Mouse (Mus musculus) lung, embryonic 14.5 days (tissue): ENCODE measurements around the gene Serpinh1. TPM values are rescaled to one million over a fixed set of nuclear protein-coding genes. Genes with fewer than 3 reads are reported as not detected.

Source experiments
- ATAC-seq: fragments of 200-750 bp; cut with Nextera tagmentation; 2 replicates; pipeline ENCODE4 v1.8.0; 2017; ENCODE audit warnings: mild to moderate bottlenecking, moderate TSS enrichment, moderate library complexity; ENCODE audit not compliant: insufficient read depth
- DNase-seq: peaks from one replicate; pipeline ENCODE4 v3.0.0-alpha.2; 2015
- H3K27ac ChIP-seq: fragments of 300-500 bp; sonication (generic); 2 replicates; pipeline ENCODE4 v1.5.1; 2014; ENCODE audit warnings: low read depth, mild to moderate bottlenecking, moderate library complexity
- H3K27me3 ChIP-seq: fragments of 300-500 bp; sonication (generic); 2 replicates; pipeline ENCODE4 v1.6.1; 2014; ENCODE audit warnings: low read length, control low read depth; ENCODE audit not compliant: insufficient read depth
- H3K36me3 ChIP-seq: fragments of 300-500 bp; sonication (generic); 2 replicates; pipeline ENCODE4 v1.6.1; 2014; ENCODE audit warnings: control low read depth; ENCODE audit not compliant: insufficient read depth
- H3K4me1 ChIP-seq: fragments of 300-500 bp; sonication (generic); 2 replicates; pipeline ENCODE4 v1.6.1; 2014; ENCODE audit warnings: antibody characterized with exemption, control low read depth; ENCODE audit not compliant: insufficient read depth
- H3K4me2 ChIP-seq: fragments of 300-500 bp; sonication (generic); 2 replicates; pipeline ENCODE4 v1.6.1; 2014; ENCODE audit warnings: mild to moderate bottlenecking
- H3K4me3 ChIP-seq: fragments of 300-500 bp; sonication (generic); 2 replicates; pipeline ENCODE4 v1.5.1; 2014; ENCODE audit warnings: low read depth, low read length
- H3K9ac ChIP-seq: fragments of 300-500 bp; sonication (generic); 2 replicates; pipeline ENCODE4 v1.6.1; 2014
- H3K9me3 ChIP-seq: fragments of 300-500 bp; sonication (generic); 2 replicates; pipeline ENCODE4 v1.6.1; 2016; ENCODE audit warnings: low read depth, low read length, control low read depth
- CTCF ChIP-seq: IDR thresholded peaks from 2 replicates; pipeline ENCODE4 v1.5.1; 2016; ENCODE audit warnings: antibody characterized with exemption, low read depth
- WGBS: fragments of 180-500 bp; shearing (Covaris S2); extraction: QIAGEN DNeasy Blood & Tissue Kit; methylation state at CpG from one replicate; pipeline ENCODE4 v1.1.7; 2014; 5-methylcytosine and 5-hydroxymethylcytosine counted together
- polyA plus RNA-seq: library from polyadenylated mRNA; unstranded; fragments of >200 nt; fragmentation: Nextera tagmentation; extraction: Ambion mirVana; gene quantifications from 2 replicates; pipeline ENCODE4 v1.2.1, GENCODE M21; 2014

The Serpinh1 gene
- polyA plus RNA-seq, 1 experiment from 2014 or later = 691 TPM

GRCm38 (mm10) chr7:99383246-99383645 is 30.2 kb upstream of the Serpinh1 start:
- H3K9me3 ChIP-seq = no peaks in the 10 kb centered on the region
- peak overlapping the region; percentile 63 for H3K4me3 ChIP-seq
- no peak for TF ChIP-seq CTCF
- ATAC-seq = no peak
- no peaks in the 10 kb centered on the region for H3K36me3 ChIP-seq
- H3K27ac ChIP-seq = peak overlapping the region; percentile 65
- H3K4me1 ChIP-seq = peaks cover 22% of the 10 kb centered on the region
- peak overlapping the region; percentile 95 for H3K4me2 ChIP-seq
- WGBS = 60% methylated on average over 5 of the region's 5 CpGs
- H3K27me3 ChIP-seq = no peaks in the 10 kb centered on the region
- DNase-seq = no peak
- peak overlapping the region; percentile 68 for H3K9ac ChIP-seq

GRCm38 (mm10) chr7:99382088-99383000 is 29.3 kb upstream of the Serpinh1 start:
- Histone ChIP-seq H3K4me3 (peak overlapping the region; percentile 63), H3K9me3 (no peaks in the 10 kb centered on the region), H3K4me1 (peaks cover 22% of the 10 kb centered on the region), H3K27me3 (no peaks in the 10 kb centered on the region), H3K4me2 (peak overlapping the region; percentile 95), H3K36me3 (no peaks in the 10 kb centered on the region), H3K9ac (peak overlapping the region; percentile 68), H3K27ac (peak overlapping the region; percentile 77; the same call in 1 of the 2 replicates)
- 6% methylated on average over 30 of the region's 30 CpGs for WGBS
- DNase-seq (peak; percentile 19), ATAC-seq (no peak)
- no peak for TF ChIP-seq CTCF

GRCm38 (mm10) chr7:99381214-99382087 is 28.4 kb upstream of the Serpinh1 start, which contains the start of gene Gdpd5:
Gene Gdpd5, plus strand, starts transcription at chr7:99381414.
- no peaks in the 10 kb centered on the region for H3K36me3 ChIP-seq
- H3K4me2 ChIP-seq = peak within 1 kb of the TSS; percentile 95
- peak within 1 kb of the TSS; percentile 63 for H3K4me3 ChIP-seq
- H3K27me3 ChIP-seq = no peaks in the 10 kb centered on the region
- peak within 1 kb of the TSS; percentile 93 for H3K27ac ChIP-seq
- H3K4me1 ChIP-seq = peaks cover 22% of the 10 kb centered on the region
- DNase-seq = peak; percentile 99
- peak; percentile 96 for ATAC-seq
- under 1% methylated on average over 73 of the region's 73 CpGs for WGBS
- H3K9me3 ChIP-seq = no peaks in the 10 kb centered on the region
- H3K9ac ChIP-seq = peak within 1 kb of the TSS; percentile 72
- no peak for TF ChIP-seq CTCF

- TF ChIP-seq CTCF = peak; percentile 70
- Histone ChIP-seq H3K27me3 (no peaks in the 10 kb centered on the region), H3K9me3 (no peaks in the 10 kb centered on the region), H3K36me3 (no peaks in the 10 kb centered on the region), H3K27ac (peak overlapping the region; percentile 93), H3K4me1 (peaks cover 22% of the 10 kb centered on the region), H3K4me2 (peak overlapping the region; percentile 95), H3K9ac (peak overlapping the region; percentile 72), H3K4me3 (peak overlapping the region; percentile 63)
- peak; percentile 73 for ATAC-seq
- peak; percentile 84 for DNase-seq
- under 1% methylated on average over 24 of the region's 24 CpGs for WGBS
These were observed 27.6 kb upstream of the Serpinh1 start for GRCm38 (mm10) chr7:99380491-99381213.

- no peaks in the 10 kb centered on the region for H3K9me3 ChIP-seq
- no peak overlapping the region for H3K4me3 ChIP-seq
- peaks cover 16% of the 10 kb centered on the region for H3K4me1 ChIP-seq
- no peak overlapping the region for H3K9ac ChIP-seq
- 57% methylated on average over 8 of the region's 8 CpGs for WGBS
- no peak for TF ChIP-seq CTCF
- ATAC-seq (no peak), DNase-seq (no peak)
- H3K27ac ChIP-seq = no peak overlapping the region
- H3K4me2 ChIP-seq = no peak overlapping the region
- H3K27me3 ChIP-seq = no peaks in the 10 kb centered on the region
- no peaks in the 10 kb centered on the region for H3K36me3 ChIP-seq
These were observed 25.8 kb upstream of the Serpinh1 start for GRCm38 (mm10) chr7:99378870-99379269.

- peak; percentile 88 for TF ChIP-seq CTCF
- no peak overlapping the region for H3K27ac ChIP-seq
- H3K9ac ChIP-seq = no peak overlapping the region
- no peaks in the 10 kb centered on the region for H3K36me3 ChIP-seq
- H3K9me3 ChIP-seq = no peaks in the 10 kb centered on the region
- H3K4me3 ChIP-seq = no peak overlapping the region
- ATAC-seq (no peak), DNase-seq (peak; percentile 87)
- H3K27me3 ChIP-seq = no peaks in the 10 kb centered on the region
- H3K4me1 ChIP-seq = peaks cover 8% of the 10 kb centered on the region; the same call in 1 of the 2 replicates
- H3K4me2 ChIP-seq = no peak overlapping the region
- 8% methylated on average over 4 of the region's 4 CpGs for WGBS
These were observed 22.4 kb upstream of the Serpinh1 start for GRCm38 (mm10) chr7:99375455-99375854.
